Mouse (Mus musculus) cerebellum, adult 8-10 months (tissue): ENCODE data around the gene Btbd10.
A peak's percentile ranks its signal among the peaks of the same experiment; 100 is the strongest.

Source experiments
- DNase-seq: peaks from one replicate; pipeline ENCODE4 v3.0.0; 2022

The Btbd10 gene

GRCm38 (mm10) chr7:113368746-113369619 is at the start of gene Btbd10:
TSS of gene Btbd10 (minus strand) at chr7:113369392.
- DNase-seq = peak; percentile 96

GRCm38 (mm10) chr7:113416536-113416935 is 47.3 kb upstream of the Btbd10 start:
- no peak for DNase-seq

GRCm38 (mm10) chr7:113415256-113415655 is 46.1 kb upstream of the Btbd10 start:
- no peak for DNase-seq

GRCm38 (mm10) chr7:113408712-113409111 is 39.5 kb upstream of the Btbd10 start:
- no peak for DNase-seq

- DNase-seq = no peak
Measured at GRCm38 (mm10) chr7:113398083-113398482, 28.9 kb upstream of the Btbd10 start.

GRCm38 (mm10) chr7:113396661-113397060 is 27.5 kb upstream of the Btbd10 start:
- DNase-seq = no peak

GRCm38 (mm10) chr7:113391619-113392018 is 22.4 kb upstream of the Btbd10 start:
- no peak for DNase-seq

- no peak for DNase-seq
Measured at GRCm38 (mm10) chr7:113388470-113388869, 19.3 kb upstream of the Btbd10 start, which contains the start of gene Pth. TSS of gene Pth (minus strand) at chr7:113388570.

- peak; percentile 49 for DNase-seq
Measured at GRCm38 (mm10) chr7:113377875-113378658, 8.9 kb upstream of the Btbd10 start.

GRCm38 (mm10) chr7:113372682-113373081 is 3.5 kb upstream of the Btbd10 start:
- no peak for DNase-seq

GRCm38 (mm10) chr7:113369620-113370340 is 588 bp upstream of the Btbd10 start:
- peak; percentile 66 for DNase-seq

GRCm38 (mm10) chr7:113367440-113367839 is 1.8 kb downstream of the Btbd10 start:
- no peak for DNase-seq

GRCm38 (mm10) chr7:113349089-113349488 is 20.1 kb downstream of the Btbd10 start:
- no peak for DNase-seq

- DNase-seq = no peak
Measured at GRCm38 (mm10) chr7:113347694-113348093, 21.5 kb downstream of the Btbd10 start.

- peak; percentile 83 for DNase-seq
Measured at GRCm38 (mm10) chr7:113347271-113347670, 21.9 kb downstream of the Btbd10 start.

GRCm38 (mm10) chr7:113335250-113335649 is 33.9 kb downstream of the Btbd10 start:
- DNase-seq = no peak

GRCm38 (mm10) chr7:113334036-113334435 is 35.2 kb downstream of the Btbd10 start:
- no peak for DNase-seq

GRCm38 (mm10) chr7:113320128-113320527 is 49.1 kb downstream of the Btbd10 start:
- DNase-seq = no peak

GRCm38 (mm10) chr7:113311784-113312183 is 57.4 kb downstream of the Btbd10 start:
- DNase-seq = peak; percentile 63

- DNase-seq = no peak
Measured at GRCm38 (mm10) chr7:113310136-113310535, 59.1 kb downstream of the Btbd10 start.

- no peak for DNase-seq
Measured at GRCm38 (mm10) chr7:113297813-113298212, 71.4 kb downstream of the Btbd10 start.

GRCm38 (mm10) chr7:113295077-113295890 is 73.9 kb downstream of the Btbd10 start:
- no peak for DNase-seq
